5 mouse cellular contexts compared by ENCODE assay signal in the genomic region with DNA sequence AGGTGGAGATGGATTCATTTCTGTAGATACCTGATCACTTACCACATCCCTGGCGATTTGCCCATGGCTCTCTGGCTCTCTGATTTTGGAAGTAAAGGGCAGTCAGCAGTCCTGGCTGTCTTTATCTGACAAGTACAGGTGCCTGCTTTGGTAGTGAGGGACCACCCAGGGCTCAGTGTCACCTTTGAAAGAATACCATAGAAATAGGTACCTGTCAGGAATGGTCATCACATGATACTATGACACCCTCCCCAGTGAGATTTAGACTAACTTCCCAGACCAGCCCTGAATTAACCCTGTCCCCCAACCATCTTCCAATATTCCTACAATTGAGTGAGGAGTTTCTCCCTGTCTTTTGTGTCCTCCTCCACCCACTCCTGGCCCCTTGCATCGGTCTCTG. TPM values are rescaled to one million over a fixed set of nuclear protein-coding genes. Genes with fewer than 3 reads are reported as not detected.
"Had no signal": no experiment of that assay in that cellular context is flagged by ENCODE, and none has a peak within 500 bp of the region (broad histone marks: within the 10 kb centered on the region; RNA-seq: fewer than 3 reads in every experiment).

Gene C1s2, minus strand, starts transcription at position 101 of the 400 bp plus-strand sequence.

RNA-seq across cellular contexts. Expression of gene C1s2, which starts in this region (rescaled TPM):
- total RNA-seq: neutrophil, adult 5-6 weeks had no signal
- polyA plus RNA-seq: neural tube, embryonic 13.5 days; small intestine, adult 2 months; stomach, embryonic 14.5 days; stomach, embryonic 16.5 days had no signal
